Mouse (Mus musculus): Measurements from ENCODE around the gene Corin. TPM values are rescaled to one million over a fixed set of nuclear protein-coding genes. Genes with fewer than 3 reads are reported as not detected.

Corin gene
- total RNA-seq (2023; ENCODE audit: inconsistent age): not detected in 4 replicates

DNA sequence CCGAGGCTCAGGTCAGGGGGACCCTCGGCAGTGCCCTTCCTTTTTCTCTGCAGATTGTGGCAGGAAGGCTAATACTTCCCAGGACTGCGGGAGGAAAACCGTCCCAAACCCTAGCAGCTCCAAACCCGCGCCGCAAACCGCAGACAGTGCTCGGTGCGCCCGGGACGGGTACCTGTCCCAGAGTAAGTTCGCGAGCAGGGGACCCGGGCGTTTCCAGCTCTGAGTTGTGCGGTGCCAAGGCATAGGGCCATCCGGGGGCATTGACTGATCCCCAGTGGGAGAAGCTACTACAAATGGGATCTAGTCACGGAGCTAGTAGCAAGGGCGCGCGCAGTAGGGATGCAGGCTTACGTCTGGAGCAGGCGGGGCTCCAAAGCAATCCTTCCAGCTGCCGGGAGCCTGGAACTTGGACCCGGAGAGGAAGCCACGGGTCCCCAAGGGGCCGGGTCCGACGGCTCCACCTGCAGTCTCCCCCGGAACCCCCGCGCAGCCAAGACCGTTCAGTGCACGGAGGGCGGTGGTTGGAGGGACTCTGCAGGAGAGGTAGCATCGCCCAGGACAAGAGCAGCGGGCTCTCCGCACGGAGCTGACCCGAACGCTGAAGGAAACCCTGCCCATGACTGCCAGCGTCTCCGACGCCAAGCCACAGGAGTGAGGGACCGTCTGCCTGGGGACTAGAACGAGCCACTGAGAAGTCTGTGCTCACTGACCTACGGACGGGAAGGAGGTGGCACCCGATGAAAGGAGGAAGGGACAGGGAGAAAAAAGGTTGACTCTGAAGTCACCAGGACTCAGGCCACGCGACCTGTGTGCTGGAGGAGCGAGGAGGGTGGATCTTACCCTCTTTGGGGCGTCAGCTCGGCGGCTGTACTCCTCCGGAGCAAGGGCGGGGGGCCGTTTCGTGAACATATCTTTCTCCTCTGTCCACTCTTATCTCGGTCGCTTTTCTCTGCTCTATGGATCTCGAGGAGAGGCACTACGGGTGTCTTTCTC lies at the start of gene Corin:
TSS of gene Corin (minus strand) at position 943 of the 993 bp plus-strand sequence.

Other genes starting within 250 kb of the Corin start
- 12.3 to 14.6 TPM (median 12.8 TPM) in 4 replicates for gene Nfxl1, start 55.2 kb upstream of the Corin start, total RNA-seq (2023; ENCODE audit: inconsistent age)
- gene Zar1, start 76.8 kb upstream of the Corin start, total RNA-seq (2023; ENCODE audit: inconsistent age): not detected in 4 replicates
- gene Gm5868, start 83.1 kb upstream of the Corin start, total RNA-seq (2023; ENCODE audit: inconsistent age): not detected in 4 replicates
- gene Cnga1, start 139.8 kb upstream of the Corin start, total RNA-seq (2023; ENCODE audit: inconsistent age): not detected in 4 replicates
- not detected in 4 replicates for gene Nipal1, start 143.3 kb upstream of the Corin start, total RNA-seq (2023; ENCODE audit: inconsistent age)
- 3.7 to 4.6 TPM (median 4.0 TPM) in 4 replicates for gene Txk, start 248.3 kb upstream of the Corin start, total RNA-seq (2023; ENCODE audit: inconsistent age)